In the genomic region with DNA sequence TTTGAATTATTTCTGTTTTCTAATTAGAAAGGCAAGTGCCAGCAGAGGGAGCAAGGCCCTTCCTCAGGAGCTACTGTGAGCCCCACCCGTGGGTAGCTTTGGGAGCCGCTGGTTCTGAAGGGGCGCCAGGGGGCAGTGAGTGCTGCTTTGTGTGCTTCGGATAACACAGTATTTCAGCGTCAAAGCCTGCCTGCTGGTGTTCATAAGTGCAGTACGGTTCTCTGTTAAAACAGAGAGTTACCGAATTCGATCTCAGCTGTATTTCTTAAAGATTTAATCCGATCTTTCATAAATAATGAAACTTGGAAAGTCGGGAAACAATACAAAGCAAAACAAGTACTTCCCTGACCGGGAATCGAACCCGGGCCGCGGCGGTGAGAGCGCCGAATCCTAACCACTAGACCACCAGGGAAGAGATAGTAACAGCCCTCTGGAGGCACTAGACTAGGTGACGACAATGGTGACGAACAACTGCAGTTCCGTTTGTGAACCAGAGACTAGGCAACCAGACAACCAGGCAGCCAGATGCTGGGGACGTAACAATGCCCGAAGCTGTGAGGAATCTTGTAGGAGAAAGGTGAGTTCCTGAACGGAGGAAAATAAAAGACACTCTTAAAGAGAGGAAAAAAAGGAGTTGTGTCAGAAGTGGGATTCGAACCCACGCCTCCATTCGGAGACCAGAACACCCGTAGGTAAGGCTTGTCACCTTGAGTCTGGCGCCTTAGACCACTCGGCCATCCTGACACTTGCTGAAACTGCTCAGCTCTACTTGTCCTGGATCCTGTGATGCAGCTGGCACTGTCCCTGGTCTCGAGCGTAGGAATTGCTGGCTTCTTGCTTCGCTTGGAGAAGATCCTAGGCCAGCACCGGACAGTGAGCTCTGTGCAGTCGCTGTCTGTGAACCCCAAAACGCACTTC, we compare ENCODE assay signal across 8 mouse cellular contexts. TPM values are rescaled to one million over a fixed set of nuclear protein-coding genes. Genes with fewer than 3 reads are reported as not detected.
DNase-seq lines count a peak whose midpoint lies in the region; ATAC-seq and TF ChIP-seq lines count a peak whose summit lies in the region.

No protein-coding gene starts in this region.

- H3K4me3 ChIP-seq in G1E (ENCODE audit: low read depth, low read length): peak overlapping the region; percentile 74
- peak overlapping the region; percentile 64 for H3K4me3 ChIP-seq in forebrain, embryonic 16.5 days (replicated peaks; ENCODE audit: low read length)
- peak overlapping the region; percentile 56 for H3K4me3 ChIP-seq in layer of hippocampus, adult 2 months
- H3K4me3 ChIP-seq in lung, embryonic 14.5 days (ENCODE audit: low read depth, low read length): peak overlapping the region; percentile 61
- peak overlapping the region; percentile 63 for H3K4me3 ChIP-seq in olfactory bulb, adult 2 months (ENCODE audit: insufficient read depth, low read depth, low read length)
- H3K4me3 ChIP-seq in thymus, adult 2 months (ENCODE audit: control insufficient read depth, insufficient read depth, low read length): peak overlapping the region; percentile 87

- H3K27me3 ChIP-seq in G1E (ENCODE audit: insufficient read depth, low read length): peaks cover 6% of the 10 kb centered on the region; the same call in 1 of the 2 replicates
- H3K27me3 ChIP-seq in forebrain, embryonic 16.5 days (replicated peaks; ENCODE audit: control insufficient read depth, insufficient read depth, low read length): no peaks in the 10 kb centered on the region
- H3K27me3 ChIP-seq in lung, embryonic 14.5 days (ENCODE audit: insufficient read depth, low read length): no peaks in the 10 kb centered on the region
- H3K27me3 ChIP-seq in thymus, adult 2 months (ENCODE audit: control insufficient read depth, insufficient read depth, low read length): no peaks in the 10 kb centered on the region

- intact Hi-C loops in heart, postnatal 36 days (cut with DNase I): loop anchor here (1.0 to 5.0 kb wide), 5 partner anchors 20 to 335 kb away; partner anchors contain the start of gene Mrpl22

- DNase-seq in G1E (ENCODE audit: low spot score): peak; percentile 58
- peak; percentile 93 to 97 for DNase-seq in cerebellum, adult 18-20 months
- DNase-seq in heart, postnatal 36 days: peak; percentile 99
- DNase-seq in layer of hippocampus, adult 2 months (ENCODE audit: low spot score in 2 of 2): peak; percentile 96 to 99
- DNase-seq in lung, embryonic 14.5 days: peak; percentile 98
- peak; percentile 93 for DNase-seq in thymus, adult 2 months

- ATAC-seq in G1E (ENCODE audit: extremely low read depth, insufficient number of reproducible peaks, low FRiP score, poor library complexity, severe bottlenecking): peak; percentile 59
- ATAC-seq in forebrain, embryonic 16.5 days: peak; percentile 90
- ATAC-seq in lung, embryonic 14.5 days (ENCODE audit: insufficient read depth): peak; percentile 91

- H3K4me1 ChIP-seq in G1E (ENCODE audit: insufficient read depth, low read depth, low read length): peaks cover 30% of the 10 kb centered on the region
- H3K4me1 ChIP-seq in forebrain, embryonic 16.5 days (replicated peaks; ENCODE audit: control insufficient read depth, insufficient read depth, low read length): peaks cover 9% of the 10 kb centered on the region
- H3K4me1 ChIP-seq in lung, embryonic 14.5 days (ENCODE audit: insufficient read depth): no peaks in the 10 kb centered on the region
- peaks cover 3% of the 10 kb centered on the region for H3K4me1 ChIP-seq in olfactory bulb, adult 2 months (ENCODE audit: control insufficient read depth, insufficient read depth, low read length)
- peaks cover 10% of the 10 kb centered on the region for H3K4me1 ChIP-seq in thymus, adult 2 months (replicated peaks; ENCODE audit: control insufficient read depth, insufficient read depth, low read length)

- no peak for TF ChIP-seq POLR2A in olfactory bulb, adult 2 months (IDR thresholded peaks at IDR 0.05; ENCODE audit: insufficient read depth, low read depth, low read length)
- 0 out of 2 replicates have a peak, but pooled peaks have one; percentile 7 for TF ChIP-seq POLR2A in thymus, adult 2 months (IDR thresholded peaks at IDR 0.05; ENCODE audit: control insufficient read depth, extremely low read depth, insufficient read depth, low read length, poor library complexity)

- peak overlapping the region; percentile 61 for H3K9ac ChIP-seq in forebrain, embryonic 16.5 days (replicated peaks; ENCODE audit: low read depth, low read length)
- peak overlapping the region; percentile 62 for H3K9ac ChIP-seq in lung, embryonic 14.5 days

- H3K4me2 ChIP-seq in forebrain, embryonic 16.5 days (ENCODE audit: low read length): peak overlapping the region; percentile 73
- H3K4me2 ChIP-seq in lung, embryonic 14.5 days: peak overlapping the region; percentile 70

- whole genome bisulfite sequencing in forebrain, embryonic 16.5 days: under 1% methylated on average over 36 of the region's 36 CpGs
- WGBS in lung, embryonic 14.5 days: under 1% methylated on average over 36 of the region's 36 CpGs
- WGBS in olfactory bulb, adult 2 months: under 1% methylated on average over 36 of the region's 36 CpGs
- WGBS in thymus, adult 2 months: under 1% methylated on average over 36 of the region's 36 CpGs

- H3K36me3 ChIP-seq in G1E (replicated peaks): no peaks in the 10 kb centered on the region
- no peaks in the 10 kb centered on the region for H3K36me3 ChIP-seq in forebrain, embryonic 16.5 days (ENCODE audit: control insufficient read depth, insufficient read depth)
- H3K36me3 ChIP-seq in lung, embryonic 14.5 days (ENCODE audit: insufficient read depth): no peaks in the 10 kb centered on the region
- H3K36me3 ChIP-seq in thymus, adult 2 months (ENCODE audit: control insufficient read depth, insufficient read depth, low read length): no peaks in the 10 kb centered on the region

- peak overlapping the region; percentile 90 for H3K27ac ChIP-seq in forebrain, embryonic 16.5 days (ENCODE audit: low read length)
- peak overlapping the region; percentile 85 for H3K27ac ChIP-seq in layer of hippocampus, adult 2 months
- H3K27ac ChIP-seq in lung, embryonic 14.5 days (ENCODE audit: low read depth): peak overlapping the region; percentile 94
- H3K27ac ChIP-seq in olfactory bulb, adult 2 months (ENCODE audit: insufficient read depth, low read depth, low read length): peak overlapping the region; percentile 60
- H3K27ac ChIP-seq in thymus, adult 2 months (ENCODE audit: control insufficient read depth, insufficient read depth, low read length): peak overlapping the region; percentile 78

- no peaks in the 10 kb centered on the region for H3K9me3 ChIP-seq in G1E (replicated peaks)
- H3K9me3 ChIP-seq in forebrain, embryonic 16.5 days (ENCODE audit: control insufficient read depth, low read length): no peaks in the 10 kb centered on the region
- no peaks in the 10 kb centered on the region for H3K9me3 ChIP-seq in lung, embryonic 14.5 days (ENCODE audit: low read depth, low read length)

- 0 out of 2 replicates have a peak, but pooled peaks have one; percentile 18 for TF ChIP-seq CTCF in G1E (IDR thresholded peaks at IDR 0.05; ENCODE audit: low read depth, low read length)
- TF ChIP-seq CTCF in layer of hippocampus, adult 2 months (conservative IDR thresholded peaks at IDR 0.05): peak; percentile 78
- peak; percentile 84 for TF ChIP-seq CTCF in lung, embryonic 14.5 days (IDR thresholded peaks at IDR 0.05; ENCODE audit: low read depth)
- peak; percentile 58 for TF ChIP-seq CTCF in olfactory bulb, adult 2 months (IDR thresholded peaks at IDR 0.05; ENCODE audit: insufficient read depth, low read depth, low read length)
- TF ChIP-seq CTCF in thymus, adult 2 months (IDR thresholded peaks at IDR 0.05; ENCODE audit: borderline replicate concordance, control insufficient read depth, extremely low read depth, insufficient read depth, low read length, poor library complexity): peak; percentile 82

RNA-seq across cellular contexts. Expression of gene Zfp692, which starts 4.8 kb away (rescaled TPM):
- 14.4 and 17.5 TPM in 2 replicates for total RNA-seq in G1E (2014; fragmentation: Nextera tagmentation)
- 14.5 and 20.0 TPM in 2 replicates for total RNA-seq in G1E (2017)
- 15.5 and 16.6 TPM in 2 replicates for polyA plus RNA-seq in G1E (2012)
- 30.8 and 42.9 TPM in 2 replicates for polyA plus RNA-seq in forebrain, embryonic 16.5 days (2015; fragmentation: Nextera tagmentation; extraction: Ambion mirVana)
- 1 to 10 TPM; 3.1 to 4.0 TPM for total RNA-seq in heart, postnatal 36 days (2021)
- 10 to 100 TPM; 29.2 to 30.9 TPM for total RNA-seq in layer of hippocampus, adult 2 months (2021)
- 13.9 and 15.2 TPM in 2 replicates for polyA plus RNA-seq in lung, embryonic 14.5 days (2014; fragmentation: Nextera tagmentation; extraction: Ambion mirVana)
- polyA plus RNA-seq in olfactory bulb, adult 2 months (2012; ENCODE audit: insufficient read depth, insufficient read length, low replicate concordance, missing spikeins): not detected in 2 replicates
- polyA plus RNA-seq in thymus, adult 2 months (2012; rRNA removed): 42.1 and 49.7 TPM in 2 replicates

RNA-seq across cellular contexts. Expression of gene 4930438A08Rik, which starts 27.5 kb away (rescaled TPM):
- total RNA-seq in G1E (2014; fragmentation: Nextera tagmentation): not detected in 2 replicates
- total RNA-seq in G1E (2017): 0.05 TPM in 1 of 2 replicates, not detected in the other
- not detected in 2 replicates for polyA plus RNA-seq in G1E (2012)
- not detected in 2 replicates for polyA plus RNA-seq in forebrain, embryonic 16.5 days (2015; fragmentation: Nextera tagmentation; extraction: Ambion mirVana)
- not detected for total RNA-seq in heart, postnatal 36 days (2021)
- not detected for total RNA-seq in layer of hippocampus, adult 2 months (2021)
- polyA plus RNA-seq in lung, embryonic 14.5 days (2014; fragmentation: Nextera tagmentation; extraction: Ambion mirVana): not detected in 2 replicates
- not detected in 2 replicates for polyA plus RNA-seq in olfactory bulb, adult 2 months (2012; ENCODE audit: insufficient read depth, insufficient read length, low replicate concordance, missing spikeins)
- polyA plus RNA-seq in thymus, adult 2 months (2012; rRNA removed): 0.07 and 0.29 TPM in 2 replicates

RNA-seq across cellular contexts. Expression of gene Zfp672, which starts 28.0 kb away (rescaled TPM):
- total RNA-seq in G1E (2014; fragmentation: Nextera tagmentation): 24.2 and 27.1 TPM in 2 replicates
- total RNA-seq in G1E (2017): 27.2 and 29.6 TPM in 2 replicates
- polyA plus RNA-seq in G1E (2012): 7.9 TPM in 2 replicates
- 39.8 and 43.1 TPM in 2 replicates for polyA plus RNA-seq in forebrain, embryonic 16.5 days (2015; fragmentation: Nextera tagmentation; extraction: Ambion mirVana)
- 10 to 100 TPM; 36.4 to 40.8 TPM for total RNA-seq in heart, postnatal 36 days (2021)
- 10 to 100 TPM; 49.1 to 51.0 TPM for total RNA-seq in layer of hippocampus, adult 2 months (2021)
- polyA plus RNA-seq in lung, embryonic 14.5 days (2014; fragmentation: Nextera tagmentation; extraction: Ambion mirVana): 31.3 and 39.1 TPM in 2 replicates
- not detected in 2 replicates for polyA plus RNA-seq in olfactory bulb, adult 2 months (2012; ENCODE audit: insufficient read depth, insufficient read length, low replicate concordance, missing spikeins)
- 54.1 and 54.5 TPM in 2 replicates for polyA plus RNA-seq in thymus, adult 2 months (2012; rRNA removed)

RNA-seq across cellular contexts. Expression of gene Sh3bp5l, which starts 28.4 kb away (rescaled TPM):
- 4.5 and 5.1 TPM in 2 replicates for total RNA-seq in G1E (2014; fragmentation: Nextera tagmentation)
- 18.1 and 19.5 TPM in 2 replicates for total RNA-seq in G1E (2017)
- 18.2 and 18.6 TPM in 2 replicates for polyA plus RNA-seq in G1E (2012)
- polyA plus RNA-seq in forebrain, embryonic 16.5 days (2015; fragmentation: Nextera tagmentation; extraction: Ambion mirVana): 56.6 and 56.9 TPM in 2 replicates
- total RNA-seq in heart, postnatal 36 days (2021): 10 to 100 TPM; 34.5 to 35.5 TPM
- total RNA-seq in layer of hippocampus, adult 2 months (2021): 10 to 100 TPM; 52.9 to 56.2 TPM
- polyA plus RNA-seq in lung, embryonic 14.5 days (2014; fragmentation: Nextera tagmentation; extraction: Ambion mirVana): 26.3 and 26.4 TPM in 2 replicates
- polyA plus RNA-seq in olfactory bulb, adult 2 months (2012; ENCODE audit: insufficient read depth, insufficient read length, low replicate concordance, missing spikeins): not detected in 2 replicates
- polyA plus RNA-seq in thymus, adult 2 months (2012; rRNA removed): 41.3 and 43.3 TPM in 2 replicates

Comparison
In these comparisons a context has a peak if more than half of its experiments do, and no peak if none do; other contexts are left out.
1. Peak in every context shown above with its lines: DNase-seq, ATAC-seq, H3K4me3 ChIP-seq and H3K27ac ChIP-seq.
2. CTCF ChIP-seq: peak in every context shown above with its lines; median percentile 84 in lung, embryonic 14.5 days; 82 in thymus, adult 2 months; 78 in layer of hippocampus, adult 2 months; 58 in olfactory bulb, adult 2 months; 18 in G1E.